Mouse (Mus musculus) right cerebral cortex, postnatal 4 days (tissue): ENCODE results near the gene Nmd3.

Experiments used
- DNase-seq: peaks from one replicate; pipeline ENCODE4 v3.0.0-alpha.2; 2022

The Nmd3 gene

GRCm38 (mm10) chr3:69763630-69764565, 42.1 kb downstream of the Nmd3 start:
- no peak for DNase-seq

- no peak for DNase-seq
Observed at GRCm38 (mm10) chr3:69765206-69765605, 43.4 kb downstream of the Nmd3 start.

GRCm38 (mm10) chr3:69769150-69769549, 47.4 kb downstream of the Nmd3 start:
- DNase-seq, result no peak

- no peak for DNase-seq
Observed at GRCm38 (mm10) chr3:69773356-69773755, 51.6 kb downstream of the Nmd3 start.

GRCm38 (mm10) chr3:69779246-69779796, 57.5 kb downstream of the Nmd3 start:
- DNase-seq, result no peak

GRCm38 (mm10) chr3:69792823-69793417, 71.1 kb downstream of the Nmd3 start:
- DNase-seq, result no peak

- DNase-seq, result no peak
Observed at GRCm38 (mm10) chr3:69797533-69797932, 75.7 kb downstream of the Nmd3 start.

GRCm38 (mm10) chr3:69797969-69798368, 76.2 kb downstream of the Nmd3 start:
- no peak for DNase-seq

GRCm38 (mm10) chr3:69799096-69799495, 77.3 kb downstream of the Nmd3 start:
- no peak for DNase-seq

- DNase-seq, result no peak
Observed at GRCm38 (mm10) chr3:69800829-69801384, 79.1 kb downstream of the Nmd3 start.

GRCm38 (mm10) chr3:69803137-69803536, 81.4 kb downstream of the Nmd3 start:
- no peak for DNase-seq
